Mouse (Mus musculus) layer of hippocampus, postnatal 10 days (tissue): ENCODE results near the gene Tm4sf1. TPM values are rescaled to one million over a fixed set of nuclear protein-coding genes. Genes with fewer than 3 reads are reported as not detected.

ENCODE experiments used
- DNase-seq, 2 experiments: peaks; one replicate each; pipeline ENCODE4 v3.0.0; 2021; ENCODE audit warnings: low spot score in 2 of 2
- long read RNA-seq: library from polyadenylated mRNA; stranded (forward); transcript quantifications from one replicate; pipeline ENCODE4 v2.0.0, GENCODE M21; 2023
- total RNA-seq, 2 experiments: library from RNA; stranded (reverse); gene quantifications; 2 replicates each; pipeline ENCODE4 v1.2.3; 2021

Gene Tm4sf1
- total RNA-seq: 10 to 100 TPM; 15.8 to 18.3 TPM
- long read RNA-seq, transcript Tm4sf1-202 (5 exons, 2,855 nt): major isoform, 15 of 19 reads
- long read RNA-seq, partial matches to known transcripts: 0 of 19 reads
- long read RNA-seq, other reads (novel, unspliced or antisense): 1 of 19 reads

GRCm38 (mm10) chr3:57301921-57302539 is at the start of gene Tm4sf1:
Gene Tm4sf1, minus strand, starts transcription at chr3:57301988.
- DNase-seq: no peak

GRCm38 (mm10) chr3:57344811-57345210 is 43.0 kb upstream of the Tm4sf1 start:
- DNase-seq: peak in 1 of 2 experiments; percentile 5

GRCm38 (mm10) chr3:57343837-57344607 is 42.2 kb upstream of the Tm4sf1 start:
- no peak for DNase-seq

- DNase-seq: no peak
These were observed 41.2 kb upstream of the Tm4sf1 start for GRCm38 (mm10) chr3:57342976-57343375.

GRCm38 (mm10) chr3:57341321-57341720 is 39.5 kb upstream of the Tm4sf1 start:
- DNase-seq: no peak

GRCm38 (mm10) chr3:57335080-57335815 is 33.5 kb upstream of the Tm4sf1 start:
- no peak for DNase-seq

GRCm38 (mm10) chr3:57327941-57328340 is 26.2 kb upstream of the Tm4sf1 start:
- no peak for DNase-seq

GRCm38 (mm10) chr3:57307076-57307475 is 5.3 kb upstream of the Tm4sf1 start:
- DNase-seq: no peak

- no peak for DNase-seq
These were observed 3.8 kb upstream of the Tm4sf1 start for GRCm38 (mm10) chr3:57305564-57305963.

- DNase-seq: no peak
These were observed 2.7 kb upstream of the Tm4sf1 start for GRCm38 (mm10) chr3:57304484-57304883.

- DNase-seq: no peak
These were observed 2.3 kb upstream of the Tm4sf1 start for GRCm38 (mm10) chr3:57304050-57304449.

- DNase-seq: no peak
These were observed 1.7 kb upstream of the Tm4sf1 start for GRCm38 (mm10) chr3:57303486-57303885.

- no peak for DNase-seq
These were observed 1.1 kb upstream of the Tm4sf1 start for GRCm38 (mm10) chr3:57302886-57303285.

GRCm38 (mm10) chr3:57301366-57301765 is 422 bp downstream of the Tm4sf1 start:
- DNase-seq: no peak

- DNase-seq: no peak
These were observed 3.8 kb downstream of the Tm4sf1 start for GRCm38 (mm10) chr3:57297991-57298390.

- no peak for DNase-seq
These were observed 5.2 kb downstream of the Tm4sf1 start for GRCm38 (mm10) chr3:57296574-57296973.

- no peak for DNase-seq
These were observed 6.2 kb downstream of the Tm4sf1 start for GRCm38 (mm10) chr3:57295631-57296030.

- peak; percentile 6 to 14 for DNase-seq
These were observed 6.9 kb downstream of the Tm4sf1 start for GRCm38 (mm10) chr3:57294742-57295525.

GRCm38 (mm10) chr3:57293925-57294324 is 7.9 kb downstream of the Tm4sf1 start:
- DNase-seq: no peak

GRCm38 (mm10) chr3:57292826-57293225 is 9.0 kb downstream of the Tm4sf1 start:
- no peak for DNase-seq

- no peak for DNase-seq
These were observed 12.8 kb downstream of the Tm4sf1 start for GRCm38 (mm10) chr3:57288944-57289491.
